Comparison of ENCODE assay signal across 8 mouse cellular contexts in genomic region chr7:128671952-128672351, GRCm38 (mm10).
DNase-seq lines count a peak whose midpoint lies in the region; ATAC-seq and TF ChIP-seq lines count a peak whose summit lies in the region.

No protein-coding gene starts in this region.

- H3K4me1 ChIP-seq in ES-Bruce4 (ENCODE audit: control insufficient read depth, insufficient read depth, low read length): peaks cover 6% of the 10 kb centered on the region
- H3K4me1 ChIP-seq in embryonic facial prominence, embryonic 11.5 days (ENCODE audit: control insufficient read depth, insufficient read depth, low read length): no peaks in the 10 kb centered on the region
- H3K4me1 ChIP-seq in hindbrain, embryonic 10.5 days (replicated peaks): peaks cover 27% of the 10 kb centered on the region
- peaks cover 34% of the 10 kb centered on the region for H3K4me1 ChIP-seq in liver, embryonic 11.5 days (replicated peaks; ENCODE audit: control insufficient read depth, insufficient read depth, low read length)

- CTCF ChIA-PET in Patski (lab: Charles Lee): interaction anchor here (0.8 to 1.4 kb wide), 4 partner anchors 9 to 140 kb away, joined by 3 to 4 read pairs (median 4); no protein-coding TSS in a partner anchor

- H3K4me3 ChIP-seq in ES-Bruce4 (ENCODE audit: low read depth, low read length): no peak overlapping the region
- no peak overlapping the region for H3K4me3 ChIP-seq in embryonic facial prominence, embryonic 11.5 days (ENCODE audit: low read depth, low read length)
- H3K4me3 ChIP-seq in hindbrain, embryonic 10.5 days: peak overlapping the region; percentile 32
- no peak overlapping the region for H3K4me3 ChIP-seq in liver, embryonic 11.5 days (ENCODE audit: low read depth, low read length)

- no peaks in the 10 kb centered on the region for H3K36me3 ChIP-seq in ES-Bruce4 (ENCODE audit: control insufficient read depth, insufficient read depth, low read length, poor library complexity, severe bottlenecking)
- no peaks in the 10 kb centered on the region for H3K36me3 ChIP-seq in embryonic facial prominence, embryonic 11.5 days (replicated peaks; ENCODE audit: control insufficient read depth, insufficient read depth, low read depth, low read length)
- H3K36me3 ChIP-seq in hindbrain, embryonic 10.5 days: peaks cover 14% of the 10 kb centered on the region
- H3K36me3 ChIP-seq in liver, embryonic 11.5 days (ENCODE audit: control insufficient read depth, insufficient read depth, low read length): peaks cover 3% of the 10 kb centered on the region; the same call in 1 of the 2 replicates

- peak; percentile 66; the same call in 1 of the 2 replicates for TF ChIP-seq EP300 in ES-Bruce4 (IDR thresholded peaks at IDR 0.05; ENCODE audit: insufficient read depth, low read depth, low read length)

- POLR2A ChIA-PET in Patski (lab: Charles Lee): interaction anchor here (0.6 to 1.6 kb wide), 2 partner anchors 11 to 41 kb away, joined by 3 to 4 read pairs; no protein-coding TSS in a partner anchor

- no peaks in the 10 kb centered on the region for H3K9me3 ChIP-seq in ES-Bruce4 (replicated peaks; ENCODE audit: control insufficient read depth, insufficient read depth, low read length, poor library complexity, severe bottlenecking)
- no peaks in the 10 kb centered on the region for H3K9me3 ChIP-seq in embryonic facial prominence, embryonic 11.5 days (replicated peaks; ENCODE audit: control insufficient read depth, low read length)
- H3K9me3 ChIP-seq in hindbrain, embryonic 10.5 days: no peaks in the 10 kb centered on the region
- no peaks in the 10 kb centered on the region for H3K9me3 ChIP-seq in liver, embryonic 11.5 days (ENCODE audit: control insufficient read depth, low read length)

- DNase-seq in Patski (ENCODE audit: low read depth, low spot score): peak; percentile 72
- peak; percentile 9 for DNase-seq in embryonic facial prominence, embryonic 11.5 days (ENCODE audit: low spot score)
- DNase-seq in hindbrain, embryonic 10.5 days (ENCODE audit: low spot score): peak; percentile 11
- DNase-seq in liver, embryonic 11.5 days (ENCODE audit: low spot score): no peak
- DNase-seq in right cerebral cortex, postnatal 14 days: peak; percentile 42
- no peak for DNase-seq in gastrocnemius, postnatal 10 days

- no peak for TF ChIP-seq POLR2A in ES-Bruce4 (IDR thresholded peaks at IDR 0.05; ENCODE audit: insufficient read depth, low read length)

- TF ChIP-seq CTCF in ES-Bruce4 (IDR thresholded peaks at IDR 0.05; ENCODE audit: low read depth, low read length): no peak
- TF ChIP-seq CTCF in Patski (IDR thresholded peaks at IDR 0.05): no peak

- in situ Hi-C loops in Patski (cut with MboI; ENCODE audit: low pct_unique_long_range_greater_than_20kb): loop anchor here (10.0 kb wide), 1 partner anchor 147 kb away; the partner anchor contains the start of gene Bag3

- H3K4me2 ChIP-seq in embryonic facial prominence, embryonic 11.5 days (ENCODE audit: low read depth, low read length): no peak overlapping the region
- peak overlapping the region; percentile 61 for H3K4me2 ChIP-seq in liver, embryonic 11.5 days

- ATAC-seq in Patski: peak; percentile 60
- ATAC-seq in embryonic facial prominence, embryonic 11.5 days (replicated peaks; ENCODE audit: insufficient number of reproducible peaks, low FRiP score, low TSS enrichment, low read depth): no peak
- peak; percentile 28 for ATAC-seq in liver, embryonic 11.5 days (replicated peaks; ENCODE audit: low FRiP score)
- ATAC-seq in monocyte, adult 5-6 weeks (replicated peaks; ENCODE audit: insufficient number of reproducible peaks, low FRiP score, low TSS enrichment, poor library complexity, severe bottlenecking): no peak

- no peak overlapping the region for H3K9ac ChIP-seq in ES-Bruce4 (ENCODE audit: low read depth, poor library complexity, severe bottlenecking)
- no peak overlapping the region for H3K9ac ChIP-seq in embryonic facial prominence, embryonic 11.5 days (replicated peaks; ENCODE audit: low read length)
- H3K9ac ChIP-seq in liver, embryonic 11.5 days (ENCODE audit: low read depth, low read length): no peak overlapping the region

- H3K27me3 ChIP-seq in ES-Bruce4 (ENCODE audit: control insufficient read depth, insufficient read depth, low read length, poor library complexity, severe bottlenecking) (no peaks in the 10 kb centered on the region), Patski (no peaks in the 10 kb centered on the region)
- H3K27me3 ChIP-seq in embryonic facial prominence, embryonic 11.5 days (ENCODE audit: control insufficient read depth, insufficient read depth, low read length): no peaks in the 10 kb centered on the region
- H3K27me3 ChIP-seq in hindbrain, embryonic 10.5 days (ENCODE audit: insufficient read depth, poor library complexity, severe bottlenecking): no peaks in the 10 kb centered on the region
- no peaks in the 10 kb centered on the region for H3K27me3 ChIP-seq in liver, embryonic 11.5 days (replicated peaks; ENCODE audit: control insufficient read depth, insufficient read depth, low read length)

- WGBS in embryonic facial prominence, embryonic 11.5 days: 22% methylated on average over 8 of the region's 8 CpGs
- whole genome bisulfite sequencing in hindbrain, embryonic 10.5 days: 10% methylated on average over 8 of the region's 8 CpGs
- 22% methylated on average over 8 of the region's 8 CpGs for whole genome bisulfite sequencing in liver, embryonic 11.5 days

- H3K27ac ChIP-seq in ES-Bruce4 (ENCODE audit: insufficient read depth, low read length): no peak overlapping the region
- no peak overlapping the region for H3K27ac ChIP-seq in embryonic facial prominence, embryonic 11.5 days (replicated peaks; ENCODE audit: low read depth, low read length)
- peak overlapping the region; percentile 81 for H3K27ac ChIP-seq in hindbrain, embryonic 10.5 days
- H3K27ac ChIP-seq in liver, embryonic 11.5 days (ENCODE audit: low read depth, low read length): peak overlapping the region; percentile 46; the same call in 1 of the 2 replicates

Comparison
In these comparisons a context has a peak if more than half of its experiments do, and no peak if none do; other contexts are left out.
1. H3K27ac ChIP-seq: peak in hindbrain, embryonic 10.5 days (single experiment) and liver, embryonic 11.5 days (single experiment); none in ES-Bruce4 (single experiment) and embryonic facial prominence, embryonic 11.5 days (single experiment).
2. ATAC-seq: peak in Patski (single experiment) and liver, embryonic 11.5 days (single experiment); none in embryonic facial prominence, embryonic 11.5 days (single experiment) and monocyte, adult 5-6 weeks (single experiment).
3. DNase-seq: peak in Patski (single experiment), embryonic facial prominence, embryonic 11.5 days (single experiment), hindbrain, embryonic 10.5 days (single experiment) and right cerebral cortex, postnatal 14 days (single experiment); none in liver, embryonic 11.5 days (single experiment) and gastrocnemius, postnatal 10 days (single experiment).